8 mouse cellular contexts compared by ENCODE assay signal in genomic region chr5:20941205-20941604, GRCm38 (mm10). TPM values are rescaled to one million over a fixed set of nuclear protein-coding genes. Genes with fewer than 3 reads are reported as not detected.
A peak's percentile ranks its signal among the peaks of the same experiment; 100 is the strongest.
DNase-seq lines count a peak whose midpoint lies in the region; ATAC-seq and TF ChIP-seq lines count a peak whose summit lies in the region.

No protein-coding gene starts in this region.

- no peak overlapping the region for H3K9ac ChIP-seq in forebrain, postnatal 0 days

- no peaks in the 10 kb centered on the region for H3K36me3 ChIP-seq in forebrain, postnatal 0 days (ENCODE audit: insufficient read depth)

- H3K27me3 ChIP-seq in forebrain, postnatal 0 days (ENCODE audit: insufficient read depth, low read length) = no peaks in the 10 kb centered on the region

- no peak overlapping the region for H3K4me3 ChIP-seq in forebrain, postnatal 0 days (ENCODE audit: low read depth, low read length)

- no peak for TF ChIP-seq CTCF in forebrain, postnatal 0 days (IDR thresholded peaks at IDR 0.05; ENCODE audit: low read depth)

- H3K4me2 ChIP-seq in forebrain, postnatal 0 days (ENCODE audit: low read depth) = no peak overlapping the region

- intact Hi-C loops in gastrocnemius, postnatal 14 days (cut with DNase I; ENCODE audit: low total_unique reads) = no loop called here
- intact Hi-C loops in left cerebral cortex, postnatal 25 days (cut with DNase I) = no loop called here

- WGBS in forebrain, postnatal 0 days = 48% methylated on average over 5 of the region's 5 CpGs

- H3K4me1 ChIP-seq in forebrain, postnatal 0 days (ENCODE audit: insufficient read depth) = no peaks in the 10 kb centered on the region

- no peak overlapping the region for H3K27ac ChIP-seq in forebrain, postnatal 0 days (ENCODE audit: low read depth, low read length)

- peak; percentile 48 for DNase-seq in adrenal gland, adult 8-10 months
- no peak for DNase-seq in adrenal gland, postnatal 25 days
- peak; percentile 97 for DNase-seq in MEL-GATA-1-ER (ENCODE audit: extremely low read depth, low read depth)
- peak; percentile 26 for DNase-seq in gastrocnemius, postnatal 14 days
- peak; percentile 27 for DNase-seq in kidney, postnatal 14 days
- DNase-seq in natural killer cell, adult 2 months (ENCODE audit: low spot score in 2 of 2) = peak; percentile 46 to 53
- DNase-seq in forebrain, postnatal 0 days = no peak
- DNase-seq in left cerebral cortex, postnatal 25 days (ENCODE audit: low spot score in 2 of 2) = no peak

- ATAC-seq in forebrain, postnatal 0 days = no peak

- no peaks in the 10 kb centered on the region for H3K9me3 ChIP-seq in forebrain, postnatal 0 days (ENCODE audit: low read length)

RNA-seq across cellular contexts. Expression of gene Rsbn1l, which starts 15.0 kb away (rescaled TPM):
- 10 to 100 TPM; 14.6 to 21.7 (median 16.6) TPM for total RNA-seq in adrenal gland, adult 8-10 months (2022)
- 16.1 and 19.3 TPM in 2 replicates for total RNA-seq in adrenal gland, postnatal 25 days (2021)
- 1 to 10 TPM; 6.8 to 7.2 TPM for total RNA-seq in gastrocnemius, postnatal 14 days (2021)
- total RNA-seq in forebrain, postnatal 0 days (2014; rRNA removed) = 5.3 and 5.4 TPM in 2 replicates
- polyA plus RNA-seq in forebrain, postnatal 0 days (2015; fragmentation: Nextera tagmentation; extraction: Ambion mirVana) = 3.0 and 3.1 TPM in 2 replicates
- 10 to 100 TPM; 16.3 to 16.4 TPM for total RNA-seq in left cerebral cortex, postnatal 25 days (2021)

RNA-seq across cellular contexts. Expression of gene Tmem60, which starts 59.2 kb away (rescaled TPM):
- 10 to 100 TPM; 16.9 to 24.3 (median 23.4) TPM for total RNA-seq in adrenal gland, adult 8-10 months (2022)
- 20.4 and 24.6 TPM in 2 replicates for total RNA-seq in adrenal gland, postnatal 25 days (2021)
- 10 to 100 TPM; 14.4 to 16.6 TPM for total RNA-seq in gastrocnemius, postnatal 14 days (2021)
- 13.8 and 24.5 TPM in 2 replicates for total RNA-seq in forebrain, postnatal 0 days (2014; rRNA removed)
- polyA plus RNA-seq in forebrain, postnatal 0 days (2015; fragmentation: Nextera tagmentation; extraction: Ambion mirVana) = 64.4 and 76.4 TPM in 2 replicates
- 10 to 100 TPM; 23.1 to 23.9 TPM for total RNA-seq in left cerebral cortex, postnatal 25 days (2021)

RNA-seq across cellular contexts. Expression of gene Phtf2, which starts 59.3 kb away (rescaled TPM):
- total RNA-seq in adrenal gland, adult 8-10 months (2022) = 10 to 100 TPM in 2 of 4 experiments, 1 to 10 TPM in 2; 7.3 to 16.2 (median 11.5) TPM
- 9.9 and 14.3 TPM in 2 replicates for total RNA-seq in adrenal gland, postnatal 25 days (2021)
- 100 to 1,000 TPM; 106 to 113 TPM for total RNA-seq in gastrocnemius, postnatal 14 days (2021)
- total RNA-seq in forebrain, postnatal 0 days (2014; rRNA removed) = 24.9 and 26.4 TPM in 2 replicates
- polyA plus RNA-seq in forebrain, postnatal 0 days (2015; fragmentation: Nextera tagmentation; extraction: Ambion mirVana) = 11.2 and 17.4 TPM in 2 replicates
- 10 to 100 TPM; 18.8 to 20.1 TPM for total RNA-seq in left cerebral cortex, postnatal 25 days (2021)

Comparison
In these comparisons a context has a peak if more than half of its experiments do, and no peak if none do; other contexts are left out.
1. DNase-seq: peak in adrenal gland, adult 8-10 months (single experiment), MEL-GATA-1-ER (single experiment), gastrocnemius, postnatal 14 days (single experiment), kidney, postnatal 14 days (single experiment) and natural killer cell, adult 2 months (2 of 2); none in adrenal gland, postnatal 25 days (single experiment), forebrain, postnatal 0 days (single experiment) and left cerebral cortex, postnatal 25 days (0 of 2).